Mouse (Mus musculus) stomach, embryonic 16.5 days (tissue): Measurements from ENCODE around the gene Diaph3. TPM values are rescaled to one million over a fixed set of nuclear protein-coding genes. Genes with fewer than 3 reads are reported as not detected.
A peak's percentile ranks its signal among the peaks of the same experiment; 100 is the strongest.
"Not testable (repeated sequence)": the region's sequence is repeated elsewhere in the genome, so short reads cannot be mapped to it uniquely, and the experiment has no call there.

Source experiments
- ATAC-seq: fragments of 200-750 bp; cut with Nextera tagmentation; 2 replicates; pipeline ENCODE4 v1.8.0; 2017; ENCODE audit warnings: moderate number of reproducible peaks, moderate TSS enrichment; ENCODE audit not compliant: insufficient read depth, low FRiP score
- H3K27ac ChIP-seq: fragments of 300-500 bp; sonication (generic); 2 replicates; pipeline ENCODE4 v1.5.1; 2014; ENCODE audit warnings: low read length
- H3K27me3 ChIP-seq: fragments of 300-500 bp; sonication (generic); 2 replicates; pipeline ENCODE4 v1.6.1; 2014; ENCODE audit warnings: low read length, control low read depth, mixed read lengths; ENCODE audit not compliant: control insufficient read depth, insufficient read depth
- H3K36me3 ChIP-seq: fragments of 300-500 bp; sonication (generic); 2 replicates; pipeline ENCODE4 v1.6.1; 2014; ENCODE audit warnings: low read length; ENCODE audit not compliant: control insufficient read depth, insufficient read depth
- H3K4me1 ChIP-seq: fragments of 300-500 bp; sonication (generic); 2 replicates; pipeline ENCODE4 v1.6.1; 2014; ENCODE audit warnings: low read length, control low read depth, mixed read lengths; ENCODE audit not compliant: control insufficient read depth, insufficient read depth
- H3K4me2 ChIP-seq: fragments of 300-500 bp; sonication (generic); 2 replicates; pipeline ENCODE4 v1.6.1; 2014; ENCODE audit warnings: low read depth, low read length, mixed read lengths
- H3K4me3 ChIP-seq: fragments of 300-500 bp; sonication (generic); replicated peaks from 2 replicates; pipeline ENCODE4 v1.5.1; 2014; ENCODE audit warnings: mild to moderate bottlenecking, low read length
- H3K9ac ChIP-seq: fragments of 300-500 bp; sonication (generic); 2 replicates; pipeline ENCODE4 v1.6.1; 2014; ENCODE audit warnings: low read length
- H3K9me3 ChIP-seq: fragments of 300-500 bp; sonication (generic); replicated peaks from 2 replicates; pipeline ENCODE4 v1.6.1; 2016; ENCODE audit warnings: low read length, control low read depth; ENCODE audit not compliant: control insufficient read depth
- WGBS: fragments of 180-500 bp; shearing (Covaris S2); extraction: QIAGEN DNeasy Blood & Tissue Kit; methylation state at CpG from one replicate; pipeline ENCODE4 v1.1.7; 2014; 5-methylcytosine and 5-hydroxymethylcytosine counted together
- polyA plus RNA-seq: library from polyadenylated mRNA; unstranded; fragments of >200 nt; fragmentation: Nextera tagmentation; extraction: Ambion mirVana; gene quantifications from 2 replicates; pipeline ENCODE4 v1.2.1, GENCODE M21; 2015

Diaph3 gene
- polyA plus RNA-seq, 1 experiment from 2014 or later = 9.4 TPM

GRCm38 (mm10) chr14:87091108-87091507, 49.9 kb downstream of the Diaph3 start:
- Histone ChIP-seq H3K4me1 (no peaks in the 10 kb centered on the region), H3K9ac (no peak overlapping the region), H3K27ac (no peak overlapping the region), H3K27me3 (no peaks in the 10 kb centered on the region), H3K9me3 (no peaks in the 10 kb centered on the region), H3K4me3 (no peak overlapping the region), H3K36me3 (no peaks in the 10 kb centered on the region), H3K4me2 (no peak overlapping the region)
- ATAC-seq = no peak
- WGBS = 78% methylated on average over 5 of the region's 5 CpGs

- Histone ChIP-seq H3K4me1 (no peaks in the 10 kb centered on the region), H3K4me3 (no peak overlapping the region), H3K9me3 (no peaks in the 10 kb centered on the region), H3K36me3 (no peaks in the 10 kb centered on the region), H3K27ac (no peak overlapping the region), H3K9ac (no peak overlapping the region), H3K4me2 (no peak overlapping the region), H3K27me3 (no peaks in the 10 kb centered on the region)
- no peak for ATAC-seq
- WGBS = 59% methylated on average over 4 of the region's 4 CpGs
These were observed 52.1 kb downstream of the Diaph3 start for GRCm38 (mm10) chr14:87088928-87089327.

GRCm38 (mm10) chr14:87088456-87088855, 52.6 kb downstream of the Diaph3 start:
- Histone ChIP-seq H3K27ac (no peak overlapping the region), H3K27me3 (no peaks in the 10 kb centered on the region), H3K9ac (no peak overlapping the region), H3K36me3 (no peaks in the 10 kb centered on the region), H3K4me1 (no peaks in the 10 kb centered on the region), H3K4me2 (no peak overlapping the region), H3K4me3 (no peak overlapping the region), H3K9me3 (no peaks in the 10 kb centered on the region)
- WGBS = 60% methylated on average over 5 of the region's 5 CpGs
- ATAC-seq = 0 out of 2 replicates have a peak, but pooled peaks have one; percentile 13

GRCm38 (mm10) chr14:87087996-87088395, 53.0 kb downstream of the Diaph3 start:
- WGBS = 81% methylated on average over 1 of the region's 1 CpGs
- no peak for ATAC-seq

GRCm38 (mm10) chr14:87084906-87085305, 56.1 kb downstream of the Diaph3 start:
- ATAC-seq, H3K4me2 ChIP-seq, H3K27ac ChIP-seq, H3K4me1 ChIP-seq, H3K36me3 ChIP-seq, H3K9me3 ChIP-seq, H3K4me3 ChIP-seq, H3K9ac ChIP-seq, H3K27me3 ChIP-seq: not testable (repeated sequence)
- 55% methylated on average over 8 of the region's 8 CpGs for WGBS

More at GRCm38 (mm10) chr14:87087996-87088395, 53.0 kb downstream of the Diaph3 start:
- H3K27me3 ChIP-seq = no peaks in the 10 kb centered on the region
- H3K9me3 ChIP-seq = no peaks in the 10 kb centered on the region
- H3K4me1 ChIP-seq = no peaks in the 10 kb centered on the region
- no peak overlapping the region for H3K4me2 ChIP-seq
- no peak overlapping the region for H3K27ac ChIP-seq
- no peak overlapping the region for H3K4me3 ChIP-seq
- no peak overlapping the region for H3K9ac ChIP-seq
- no peaks in the 10 kb centered on the region for H3K36me3 ChIP-seq

- 75% methylated on average over 6 of the region's 6 CpGs for WGBS
These were observed 57.1 kb downstream of the Diaph3 start for GRCm38 (mm10) chr14:87083911-87084310.

GRCm38 (mm10) chr14:87079725-87080124, 61.3 kb downstream of the Diaph3 start:
- Histone ChIP-seq H3K4me3 (no peak overlapping the region), H3K4me1 (no peaks in the 10 kb centered on the region), H3K4me2 (no peak overlapping the region), H3K36me3 (no peaks in the 10 kb centered on the region), H3K9me3 (no peaks in the 10 kb centered on the region), H3K27me3 (no peaks in the 10 kb centered on the region), H3K9ac (no peak overlapping the region), H3K27ac (no peak overlapping the region)
- ATAC-seq = no peak
- 78% methylated on average over 2 of the region's 2 CpGs for WGBS

More at GRCm38 (mm10) chr14:87083911-87084310, 57.1 kb downstream of the Diaph3 start:
- no peak overlapping the region for H3K27ac ChIP-seq
- H3K36me3 ChIP-seq = no peaks in the 10 kb centered on the region
- H3K4me2 ChIP-seq = no peak overlapping the region
- H3K9ac ChIP-seq = no peak overlapping the region
- no peak overlapping the region for H3K4me3 ChIP-seq
- no peaks in the 10 kb centered on the region for H3K9me3 ChIP-seq
- H3K4me1 ChIP-seq = no peaks in the 10 kb centered on the region
- no peak for ATAC-seq
- no peaks in the 10 kb centered on the region for H3K27me3 ChIP-seq

- no peaks in the 10 kb centered on the region for H3K4me1 ChIP-seq
- H3K27me3 ChIP-seq = no peaks in the 10 kb centered on the region
- no peak overlapping the region for H3K27ac ChIP-seq
- no peak overlapping the region for H3K9ac ChIP-seq
- no peak overlapping the region for H3K4me3 ChIP-seq
- no peak for ATAC-seq
- no peaks in the 10 kb centered on the region for H3K9me3 ChIP-seq
- 100% methylated on average over 2 of the region's 2 CpGs for WGBS
- no peak overlapping the region for H3K4me2 ChIP-seq
- H3K36me3 ChIP-seq = no peaks in the 10 kb centered on the region
These were observed 66.0 kb downstream of the Diaph3 start for GRCm38 (mm10) chr14:87075021-87075531.

- no peak overlapping the region for H3K27ac ChIP-seq
- H3K4me2 ChIP-seq = no peak overlapping the region
- H3K27me3 ChIP-seq = no peaks in the 10 kb centered on the region
- 88% methylated on average over 4 of the region's 4 CpGs for WGBS
- no peaks in the 10 kb centered on the region for H3K4me1 ChIP-seq
- no peak overlapping the region for H3K4me3 ChIP-seq
- H3K9ac ChIP-seq = no peak overlapping the region
- no peak for ATAC-seq
- H3K9me3 ChIP-seq = no peaks in the 10 kb centered on the region; the same call in 1 of the 2 replicates
- H3K36me3 ChIP-seq = no peaks in the 10 kb centered on the region
These were observed 76.8 kb downstream of the Diaph3 start for GRCm38 (mm10) chr14:87064281-87064680.
